Mouse (Mus musculus): Measurements from ENCODE around the gene Ankrd22. TPM values are rescaled to one million over a fixed set of nuclear protein-coding genes. Genes with fewer than 3 reads are reported as not detected.
"Not testable (repeated sequence)": the region's sequence is repeated elsewhere in the genome, so short reads cannot be mapped to it uniquely, and the experiment has no call there.

Gene Ankrd22
- not detected in 2 replicates for polyA plus RNA-seq (2014; fragmentation: Nextera tagmentation; extraction: Ambion mirVana)

GRCm38 (mm10) chr19:34165891-34166290 is at the start of gene Ankrd22:
Gene Ankrd22, minus strand, starts transcription at chr19:34166053.
- 84% methylated on average over 5 of the region's 5 CpGs for WGBS
- ATAC-seq (ENCODE audit: low read depth) = no peak

DNA sequence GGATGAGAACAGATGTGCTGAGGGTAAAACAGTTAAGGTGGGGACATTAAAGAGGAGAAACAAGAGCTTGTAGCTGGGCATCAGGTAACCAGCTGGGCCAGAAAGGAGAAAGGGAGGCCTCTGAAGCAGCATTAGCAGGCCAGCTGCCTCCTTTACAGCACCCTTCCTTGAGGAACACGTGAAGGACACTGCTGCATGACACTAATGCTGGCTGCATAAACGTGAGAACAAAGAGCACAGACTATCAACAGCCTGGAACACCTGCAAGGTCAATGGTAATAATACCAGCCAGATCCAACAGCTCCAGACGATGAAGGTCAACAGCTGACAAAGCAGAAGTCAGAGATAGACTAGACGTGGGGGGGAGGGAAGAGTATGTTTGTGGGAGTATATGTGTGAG is 48.3 kb upstream of the Ankrd22 start:
- H3K9me3 ChIP-seq (ENCODE audit: control insufficient read depth, low read length) = no peaks in the 10 kb centered on the region
- no peaks in the 10 kb centered on the region for H3K4me1 ChIP-seq (ENCODE audit: control insufficient read depth, insufficient read depth, low read length)
- H3K36me3 ChIP-seq (ENCODE audit: control insufficient read depth, insufficient read depth, low read length) = no peaks in the 10 kb centered on the region
- no peak overlapping the region for H3K4me3 ChIP-seq (ENCODE audit: low read depth, low read length)
- H3K27me3 ChIP-seq (ENCODE audit: control insufficient read depth, insufficient read depth, low read length) = no peaks in the 10 kb centered on the region
- 75% methylated on average over 4 of the region's 4 CpGs for WGBS
- H3K4me2 ChIP-seq (ENCODE audit: low read depth, low read length) = no peak overlapping the region
- H3K9ac ChIP-seq (replicated peaks; ENCODE audit: low read depth, low read length) = no peak overlapping the region
- no peak overlapping the region for H3K27ac ChIP-seq (ENCODE audit: low read depth, low read length)
- ATAC-seq (ENCODE audit: low read depth) = no peak

More at GRCm38 (mm10) chr19:34165891-34166290, at the start of gene Ankrd22:
- Histone ChIP-seq H3K4me3 (ENCODE audit: low read depth, low read length) (no peak within 1 kb of the TSS), H3K27ac (ENCODE audit: low read depth, low read length) (no peak within 1 kb of the TSS), H3K36me3 (ENCODE audit: control insufficient read depth, insufficient read depth, low read length) (no peaks in the 10 kb centered on the region), H3K9me3 (ENCODE audit: control insufficient read depth, low read length) (no peaks in the 10 kb centered on the region), H3K4me1 (ENCODE audit: control insufficient read depth, insufficient read depth, low read length) (no peaks in the 10 kb centered on the region), H3K27me3 (ENCODE audit: control insufficient read depth, insufficient read depth, low read length) (no peaks in the 10 kb centered on the region), H3K4me2 (ENCODE audit: low read depth, low read length) (no peak within 1 kb of the TSS), H3K9ac (replicated peaks; ENCODE audit: low read depth, low read length) (no peak within 1 kb of the TSS)

DNA sequence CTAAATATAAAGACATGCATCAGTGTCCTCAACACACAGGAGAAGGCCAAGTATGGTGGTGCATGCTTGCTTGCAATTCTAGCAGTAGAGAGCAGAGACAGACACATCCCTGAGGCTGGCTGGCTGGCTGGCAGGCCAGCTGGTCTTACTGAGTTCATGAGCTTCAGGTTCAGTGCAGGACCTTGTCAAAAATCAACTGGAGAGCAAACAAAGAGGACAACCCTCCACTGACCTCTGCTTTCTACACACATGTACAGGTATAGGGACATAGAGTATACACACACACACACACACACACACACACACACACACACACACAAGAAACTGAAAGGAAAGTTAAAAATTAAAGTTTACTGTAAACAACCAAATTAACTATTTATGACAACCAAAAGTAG is 47.4 kb upstream of the Ankrd22 start:
- Histone ChIP-seq H3K36me3 (ENCODE audit: control insufficient read depth, insufficient read depth, low read length) (no peaks in the 10 kb centered on the region), H3K27ac (ENCODE audit: low read depth, low read length) (no peak overlapping the region), H3K4me3 (ENCODE audit: low read depth, low read length) (no peak overlapping the region), H3K4me1 (ENCODE audit: control insufficient read depth, insufficient read depth, low read length) (no peaks in the 10 kb centered on the region), H3K27me3 (ENCODE audit: control insufficient read depth, insufficient read depth, low read length) (no peaks in the 10 kb centered on the region), H3K4me2 (ENCODE audit: low read depth, low read length) (no peak overlapping the region), H3K9me3 (ENCODE audit: control insufficient read depth, low read length) (no peaks in the 10 kb centered on the region), H3K9ac (replicated peaks; ENCODE audit: low read depth, low read length) (no peak overlapping the region)
- no peak for ATAC-seq (ENCODE audit: low read depth)

- ATAC-seq (ENCODE audit: low read depth) = no peak
- Histone ChIP-seq H3K4me2 (ENCODE audit: low read depth, low read length) (no peak overlapping the region), H3K36me3 (ENCODE audit: control insufficient read depth, insufficient read depth, low read length) (no peaks in the 10 kb centered on the region), H3K27ac (ENCODE audit: low read depth, low read length) (no peak overlapping the region), H3K4me3 (ENCODE audit: low read depth, low read length) (no peak overlapping the region), H3K9me3 (ENCODE audit: control insufficient read depth, low read length) (no peaks in the 10 kb centered on the region), H3K4me1 (ENCODE audit: control insufficient read depth, insufficient read depth, low read length) (no peaks in the 10 kb centered on the region), H3K9ac (replicated peaks; ENCODE audit: low read depth, low read length) (no peak overlapping the region), H3K27me3 (ENCODE audit: control insufficient read depth, insufficient read depth, low read length) (no peaks in the 10 kb centered on the region)
- 94% methylated on average over 12 of the region's 12 CpGs for WGBS
These were observed 46.8 kb upstream of the Ankrd22 start for GRCm38 (mm10) chr19:34212489-34213250.

GRCm38 (mm10) chr19:34210841-34211240 is 45.0 kb upstream of the Ankrd22 start:
- Histone ChIP-seq H3K4me1 (ENCODE audit: control insufficient read depth, insufficient read depth, low read length) (no peaks in the 10 kb centered on the region), H3K4me3 (ENCODE audit: low read depth, low read length) (no peak overlapping the region), H3K36me3 (ENCODE audit: control insufficient read depth, insufficient read depth, low read length) (no peaks in the 10 kb centered on the region), H3K27me3 (ENCODE audit: control insufficient read depth, insufficient read depth, low read length) (no peaks in the 10 kb centered on the region), H3K27ac (ENCODE audit: low read depth, low read length) (no peak overlapping the region), H3K9me3 (ENCODE audit: control insufficient read depth, low read length) (no peaks in the 10 kb centered on the region), H3K4me2 (ENCODE audit: low read depth, low read length) (no peak overlapping the region), H3K9ac (replicated peaks; ENCODE audit: low read depth, low read length) (no peak overlapping the region)
- 71% methylated on average over 2 of the region's 2 CpGs for WGBS
- ATAC-seq (ENCODE audit: low read depth) = no peak

- no peaks in the 10 kb centered on the region for H3K4me1 ChIP-seq (ENCODE audit: control insufficient read depth, insufficient read depth, low read length)
- no peak for ATAC-seq (ENCODE audit: low read depth)
- WGBS = 87% methylated on average over 8 of the region's 8 CpGs
These were observed 44.2 kb upstream of the Ankrd22 start for GRCm38 (mm10) chr19:34209930-34210581.

GRCm38 (mm10) chr19:34209031-34209430 is 43.2 kb upstream of the Ankrd22 start:
- WGBS = 72% methylated on average over 3 of the region's 3 CpGs
- Histone ChIP-seq H3K9me3 (ENCODE audit: control insufficient read depth, low read length) (no peaks in the 10 kb centered on the region), H3K27me3 (ENCODE audit: control insufficient read depth, insufficient read depth, low read length) (no peaks in the 10 kb centered on the region), H3K4me2 (ENCODE audit: low read depth, low read length) (no peak overlapping the region), H3K9ac (replicated peaks; ENCODE audit: low read depth, low read length) (no peak overlapping the region), H3K36me3 (ENCODE audit: control insufficient read depth, insufficient read depth, low read length) (no peaks in the 10 kb centered on the region), H3K4me1 (ENCODE audit: control insufficient read depth, insufficient read depth, low read length) (no peaks in the 10 kb centered on the region), H3K27ac (ENCODE audit: low read depth, low read length) (no peak overlapping the region), H3K4me3 (ENCODE audit: low read depth, low read length) (no peak overlapping the region)
- ATAC-seq (ENCODE audit: low read depth) = no peak

More at GRCm38 (mm10) chr19:34209930-34210581, 44.2 kb upstream of the Ankrd22 start:
- Histone ChIP-seq H3K9me3 (ENCODE audit: control insufficient read depth, low read length) (no peaks in the 10 kb centered on the region), H3K36me3 (ENCODE audit: control insufficient read depth, insufficient read depth, low read length) (no peaks in the 10 kb centered on the region), H3K27ac (ENCODE audit: low read depth, low read length) (no peak overlapping the region), H3K4me3 (ENCODE audit: low read depth, low read length) (no peak overlapping the region), H3K27me3 (ENCODE audit: control insufficient read depth, insufficient read depth, low read length) (no peaks in the 10 kb centered on the region), H3K9ac (replicated peaks; ENCODE audit: low read depth, low read length) (no peak overlapping the region), H3K4me2 (ENCODE audit: low read depth, low read length) (no peak overlapping the region)

DNA sequence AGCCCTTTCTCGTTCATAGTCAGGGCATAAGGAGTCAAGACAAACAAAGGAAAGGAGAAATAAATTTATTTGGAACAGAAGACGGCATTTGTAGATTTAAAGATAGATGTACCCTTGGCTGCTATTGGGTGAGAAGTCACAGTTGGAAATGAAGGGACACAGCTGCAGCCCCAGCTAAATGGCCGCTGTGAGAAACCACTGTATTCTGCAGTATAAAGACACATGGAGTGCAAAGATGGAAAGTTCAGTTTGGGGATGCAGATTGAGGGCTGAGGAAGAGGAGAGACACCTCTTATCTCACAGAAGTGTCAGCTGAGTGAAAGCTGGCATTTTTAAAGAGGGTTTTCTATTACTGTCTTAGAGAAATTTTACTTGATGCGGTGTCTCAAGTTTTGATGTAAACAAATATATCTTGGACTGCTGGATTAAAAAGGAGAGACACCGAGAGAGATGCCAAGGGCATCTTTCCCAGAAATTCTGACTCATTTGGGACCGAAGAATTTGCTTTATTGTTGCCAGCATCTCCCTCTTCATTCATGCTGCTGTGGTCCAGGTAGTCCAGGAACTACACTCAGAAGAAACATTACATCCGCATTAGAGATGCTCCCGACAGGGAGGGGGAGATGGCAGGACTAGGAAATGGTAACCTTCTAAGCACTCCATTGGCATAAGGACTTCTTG is 41.0 kb upstream of the Ankrd22 start:
- Histone ChIP-seq H3K4me2 (ENCODE audit: low read depth, low read length) (no peak overlapping the region), H3K9me3 (ENCODE audit: control insufficient read depth, low read length) (no peaks in the 10 kb centered on the region), H3K27ac (ENCODE audit: low read depth, low read length) (no peak overlapping the region), H3K4me1 (ENCODE audit: control insufficient read depth, insufficient read depth, low read length) (no peaks in the 10 kb centered on the region), H3K36me3 (ENCODE audit: control insufficient read depth, insufficient read depth, low read length) (no peaks in the 10 kb centered on the region), H3K4me3 (ENCODE audit: low read depth, low read length) (no peak overlapping the region), H3K27me3 (ENCODE audit: control insufficient read depth, insufficient read depth, low read length) (no peaks in the 10 kb centered on the region), H3K9ac (replicated peaks; ENCODE audit: low read depth, low read length) (no peak overlapping the region)
- WGBS = 87% methylated on average over 8 of the region's 8 CpGs
- ATAC-seq (ENCODE audit: low read depth) = no peak

GRCm38 (mm10) chr19:34206128-34206527 is 40.3 kb upstream of the Ankrd22 start:
- 70% methylated on average over 4 of the region's 4 CpGs for WGBS
- H3K27ac ChIP-seq (ENCODE audit: low read depth, low read length); H3K36me3 ChIP-seq (ENCODE audit: control insufficient read depth, insufficient read depth, low read length); H3K9me3 ChIP-seq (ENCODE audit: control insufficient read depth, low read length); H3K9ac ChIP-seq (replicated peaks; ENCODE audit: low read depth, low read length); H3K4me1 ChIP-seq (ENCODE audit: control insufficient read depth, insufficient read depth, low read length); H3K4me3 ChIP-seq (ENCODE audit: low read depth, low read length); H3K27me3 ChIP-seq (ENCODE audit: control insufficient read depth, insufficient read depth, low read length); H3K4me2 ChIP-seq (ENCODE audit: low read depth, low read length); ATAC-seq (ENCODE audit: low read depth): not testable (repeated sequence)
